Mouse (Mus musculus) lung, embryonic 15.5 days (tissue): ENCODE results near the gene Megf6. TPM values are rescaled to one million over a fixed set of nuclear protein-coding genes. Genes with fewer than 3 reads are reported as not detected.

Source experiments
- ATAC-seq: fragments of 200-750 bp; cut with Nextera tagmentation; 2 replicates; pipeline ENCODE4 v1.8.0; 2017; ENCODE audit warnings: moderate number of reproducible peaks, borderline replicate concordance; ENCODE audit not compliant: low FRiP score, low TSS enrichment; ENCODE audit errors: extremely low read depth
- H3K27ac ChIP-seq: fragments of 300-500 bp; sonication (generic); 2 replicates; pipeline ENCODE4 v1.5.1; 2015; ENCODE audit warnings: moderate library complexity, mild to moderate bottlenecking, inconsistent platforms
- H3K27me3 ChIP-seq: fragments of 300-500 bp; sonication (generic); 2 replicates; pipeline ENCODE4 v1.6.1; 2015; ENCODE audit warnings: inconsistent platforms
- H3K36me3 ChIP-seq: fragments of 300-500 bp; sonication (generic); 2 replicates; pipeline ENCODE4 v1.6.1; 2015; ENCODE audit warnings: inconsistent platforms
- H3K4me1 ChIP-seq: fragments of 300-500 bp; sonication (generic); 2 replicates; pipeline ENCODE4 v1.6.1; 2015; ENCODE audit warnings: inconsistent platforms
- H3K4me2 ChIP-seq: fragments of 300-500 bp; sonication (generic); 2 replicates; pipeline ENCODE4 v1.6.1; 2015; ENCODE audit warnings: inconsistent platforms, mild to moderate bottlenecking, moderate library complexity
- H3K4me3 ChIP-seq: fragments of 300-500 bp; sonication (generic); 2 replicates; pipeline ENCODE4 v1.5.1; 2015; ENCODE audit warnings: mild to moderate bottlenecking, inconsistent platforms
- H3K9ac ChIP-seq: fragments of 300-500 bp; sonication (generic); 2 replicates; pipeline ENCODE4 v1.6.1; 2015; ENCODE audit warnings: inconsistent platforms
- H3K9me3 ChIP-seq: fragments of 300-500 bp; sonication (generic); 2 replicates; pipeline ENCODE4 v1.6.1; 2016; ENCODE audit warnings: inconsistent platforms
- WGBS: fragments of 180-500 bp; shearing (Covaris S2); methylation state at CpG from one replicate; pipeline ENCODE4 v1.1.7; 2015; 5-methylcytosine and 5-hydroxymethylcytosine counted together
- polyA plus RNA-seq: library from polyadenylated mRNA; unstranded; fragments of >200 nt; fragmentation: Nextera tagmentation; extraction: Ambion mirVana; gene quantifications from 2 replicates; pipeline ENCODE4 v1.2.1, GENCODE M21; 2015

Gene Megf6
- polyA plus RNA-seq, 1 experiment from 2014 or later, result 23.3 TPM

DNA sequence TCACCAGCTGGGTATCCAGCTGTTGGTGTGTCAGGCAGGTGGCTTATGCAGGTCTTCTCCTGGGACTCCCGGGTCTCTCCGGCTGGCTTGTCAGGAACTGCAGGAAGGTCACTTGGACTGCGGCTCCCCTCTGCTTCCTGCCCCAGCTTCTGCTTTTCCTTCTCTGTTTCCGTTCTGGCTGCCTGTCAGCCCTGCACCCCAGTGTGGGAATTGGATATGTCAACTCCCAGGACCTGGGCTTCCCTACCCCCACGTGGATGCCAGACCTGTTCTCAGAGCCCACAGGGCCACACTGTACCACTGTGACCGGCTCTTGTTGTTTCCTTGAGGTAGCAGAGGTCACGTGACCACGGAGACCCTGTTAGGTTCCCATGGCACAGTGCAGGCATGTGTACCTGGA lies 18.4 kb downstream of the Megf6 start:
- WGBS, result 64% methylated on average over 8 of the region's 8 CpGs
- H3K9ac ChIP-seq, result no peak overlapping the region
- no peak overlapping the region for H3K4me3 ChIP-seq
- H3K4me1 ChIP-seq, result no peaks in the 10 kb centered on the region
- H3K36me3 ChIP-seq, result no peaks in the 10 kb centered on the region
- H3K4me2 ChIP-seq, result no peak overlapping the region
- no peak overlapping the region for H3K27ac ChIP-seq
- no peaks in the 10 kb centered on the region for H3K9me3 ChIP-seq
- no peak for ATAC-seq
- H3K27me3 ChIP-seq, result no peaks in the 10 kb centered on the region

GRCm38 (mm10) chr4:154197961-154198360 lies 27.4 kb downstream of the Megf6 start:
- Histone ChIP-seq H3K27ac (no peak overlapping the region), H3K4me2 (no peak overlapping the region), H3K4me3 (no peak overlapping the region), H3K36me3 (no peaks in the 10 kb centered on the region), H3K9me3 (no peaks in the 10 kb centered on the region), H3K27me3 (no peaks in the 10 kb centered on the region), H3K9ac (no peak overlapping the region), H3K4me1 (no peaks in the 10 kb centered on the region)
- ATAC-seq, result no peak
- WGBS, result 75% methylated on average over 6 of the region's 6 CpGs

GRCm38 (mm10) chr4:154198377-154198961 lies 27.9 kb downstream of the Megf6 start:
- H3K27me3 ChIP-seq, result no peaks in the 10 kb centered on the region
- peak; percentile 55 for ATAC-seq
- no peak overlapping the region for H3K27ac ChIP-seq
- H3K9ac ChIP-seq, result no peak overlapping the region
- H3K4me3 ChIP-seq, result no peak overlapping the region
- H3K36me3 ChIP-seq, result no peaks in the 10 kb centered on the region
- H3K9me3 ChIP-seq, result no peaks in the 10 kb centered on the region
- H3K4me1 ChIP-seq, result no peaks in the 10 kb centered on the region
- 52% methylated on average over 7 of the region's 7 CpGs for WGBS
- no peak overlapping the region for H3K4me2 ChIP-seq

- H3K27me3 ChIP-seq, result no peaks in the 10 kb centered on the region
- H3K4me3 ChIP-seq, result no peak overlapping the region
- no peaks in the 10 kb centered on the region for H3K9me3 ChIP-seq
- ATAC-seq, result no peak
- no peaks in the 10 kb centered on the region for H3K36me3 ChIP-seq
- H3K9ac ChIP-seq, result no peak overlapping the region
- H3K4me2 ChIP-seq, result no peak overlapping the region
- WGBS, result 76% methylated on average over 5 of the region's 5 CpGs
- no peak overlapping the region for H3K27ac ChIP-seq
- peaks cover 13% of the 10 kb centered on the region; the same call in 1 of the 2 replicates for H3K4me1 ChIP-seq
Measured at GRCm38 (mm10) chr4:154201511-154201910, 31.0 kb downstream of the Megf6 start.

GRCm38 (mm10) chr4:154204532-154204931 lies 34.0 kb downstream of the Megf6 start:
- WGBS, result 71% methylated on average over 7 of the region's 7 CpGs
- Histone ChIP-seq H3K27ac (no peak overlapping the region), H3K4me3 (no peak overlapping the region), H3K4me1 (peaks cover 13% of the 10 kb centered on the region; the same call in 1 of the 2 replicates), H3K9ac (no peak overlapping the region; the same call in 1 of the 2 replicates), H3K4me2 (no peak overlapping the region), H3K27me3 (no peaks in the 10 kb centered on the region), H3K9me3 (no peaks in the 10 kb centered on the region), H3K36me3 (no peaks in the 10 kb centered on the region)
- ATAC-seq, result no peak

- no peaks in the 10 kb centered on the region for H3K36me3 ChIP-seq
- ATAC-seq, result no peak
- WGBS, result 33% methylated on average over 5 of the region's 5 CpGs
- no peak overlapping the region for H3K9ac ChIP-seq
- H3K4me2 ChIP-seq, result no peak overlapping the region
- no peak overlapping the region for H3K4me3 ChIP-seq
- peaks cover 13% of the 10 kb centered on the region; the same call in 1 of the 2 replicates for H3K4me1 ChIP-seq
- no peaks in the 10 kb centered on the region for H3K27me3 ChIP-seq
- H3K27ac ChIP-seq, result no peak overlapping the region
- H3K9me3 ChIP-seq, result no peaks in the 10 kb centered on the region
Measured at GRCm38 (mm10) chr4:154205392-154205791, 34.9 kb downstream of the Megf6 start.

DNA sequence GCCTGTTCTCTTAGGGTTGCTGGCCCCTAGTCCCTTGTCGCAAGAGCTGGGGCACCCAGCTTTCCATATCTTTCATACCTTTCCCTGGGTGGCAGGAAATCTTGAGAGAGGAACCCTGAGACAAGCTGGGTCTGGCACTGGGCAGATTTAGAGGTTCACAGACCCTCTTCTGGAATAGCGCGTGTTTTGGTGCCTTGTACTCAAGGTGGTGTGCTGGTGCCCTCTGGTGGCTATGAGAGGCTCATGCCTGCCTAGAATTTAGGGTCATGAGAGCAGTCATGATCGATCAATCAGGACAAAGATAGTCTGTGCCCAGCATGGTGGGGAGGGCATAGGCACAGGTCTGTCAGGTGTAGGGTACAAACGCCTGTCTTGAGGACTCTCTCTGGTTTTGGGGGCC lies 36.7 kb downstream of the Megf6 start:
- no peaks in the 10 kb centered on the region for H3K36me3 ChIP-seq
- no peak overlapping the region for H3K4me3 ChIP-seq
- no peaks in the 10 kb centered on the region for H3K9me3 ChIP-seq
- WGBS, result 13% methylated on average over 5 of the region's 5 CpGs
- no peak overlapping the region for H3K27ac ChIP-seq
- no peak for ATAC-seq
- peaks cover 13% of the 10 kb centered on the region; the same call in 1 of the 2 replicates for H3K4me1 ChIP-seq
- H3K4me2 ChIP-seq, result no peak overlapping the region
- H3K27me3 ChIP-seq, result no peaks in the 10 kb centered on the region
- H3K9ac ChIP-seq, result no peak overlapping the region

- Histone ChIP-seq H3K27me3 (no peaks in the 10 kb centered on the region), H3K4me3 (no peak overlapping the region), H3K4me2 (no peak overlapping the region), H3K27ac (0 out of 2 replicates have a peak overlapping the region, but pooled peaks have one; percentile 21), H3K9me3 (no peaks in the 10 kb centered on the region), H3K9ac (no peak overlapping the region), H3K4me1 (peaks cover 20% of the 10 kb centered on the region), H3K36me3 (no peaks in the 10 kb centered on the region)
- WGBS, result 64% methylated on average over 6 of the region's 6 CpGs
- no peak for ATAC-seq
Measured at GRCm38 (mm10) chr4:154209054-154209453, 38.5 kb downstream of the Megf6 start.

- no peaks in the 10 kb centered on the region for H3K27me3 ChIP-seq
- no peaks in the 10 kb centered on the region for H3K9me3 ChIP-seq
- no peak overlapping the region for H3K4me3 ChIP-seq
- H3K36me3 ChIP-seq, result no peaks in the 10 kb centered on the region
- no peak overlapping the region for H3K9ac ChIP-seq
- H3K4me2 ChIP-seq, result no peak overlapping the region
- no peak for ATAC-seq
- H3K27ac ChIP-seq, result no peak overlapping the region
- peaks cover 23% of the 10 kb centered on the region for H3K4me1 ChIP-seq
- WGBS, result 17% methylated on average over 3 of the region's 3 CpGs
Measured at GRCm38 (mm10) chr4:154209825-154210224, 39.3 kb downstream of the Megf6 start.

DNA sequence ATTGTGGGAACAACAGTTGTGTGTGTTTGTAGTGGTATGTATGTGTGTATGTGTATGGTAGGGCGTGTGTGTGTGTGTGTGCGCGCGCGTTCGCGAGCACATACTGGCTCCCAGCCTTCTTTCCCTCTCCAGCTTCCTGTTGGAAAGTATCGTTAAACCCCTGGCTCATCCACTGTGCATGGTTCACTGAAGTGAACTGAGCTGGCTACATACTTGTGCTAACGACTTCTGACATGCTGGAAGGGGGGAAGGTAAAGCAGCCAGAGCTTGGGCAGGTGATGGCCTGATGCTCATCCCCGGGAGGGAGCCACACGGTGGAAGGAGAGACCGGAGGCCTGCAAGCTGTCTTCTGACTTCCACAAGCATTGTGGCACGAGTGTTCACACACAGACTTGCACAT lies 40.9 kb downstream of the Megf6 start:
- 67% methylated on average over 13 of the region's 13 CpGs for WGBS

DNA sequence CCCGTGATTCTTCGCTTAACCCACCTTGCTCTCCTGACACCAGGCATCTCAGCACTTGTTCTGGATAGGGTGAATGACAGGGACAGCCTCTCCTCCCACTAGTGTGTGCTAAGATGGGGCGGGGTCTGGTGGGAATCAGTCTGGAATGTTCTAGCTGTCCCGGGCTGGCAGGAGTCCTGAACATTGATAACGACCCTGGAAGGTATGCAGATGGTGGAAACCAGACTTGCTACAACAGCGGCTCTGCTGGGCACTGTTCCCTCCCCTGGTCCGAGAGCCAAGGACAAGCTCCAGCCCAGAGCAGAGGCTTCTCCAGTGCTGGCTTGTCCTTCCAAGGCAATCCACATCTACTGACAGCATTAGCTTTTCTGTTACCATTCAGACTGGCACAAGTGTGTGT lies 43.1 kb downstream of the Megf6 start:
- Histone ChIP-seq H3K36me3 (no peaks in the 10 kb centered on the region), H3K27me3 (no peaks in the 10 kb centered on the region), H3K27ac (no peak overlapping the region; the same call in 1 of the 2 replicates), H3K4me2 (no peak overlapping the region), H3K9me3 (no peaks in the 10 kb centered on the region), H3K4me1 (peaks cover 13% of the 10 kb centered on the region), H3K4me3 (no peak overlapping the region), H3K9ac (no peak overlapping the region)
- peak; percentile 33; the same call in 1 of the 2 replicates for ATAC-seq
- WGBS, result 35% methylated on average over 7 of the region's 7 CpGs

More for the DNA sequence above, 40.9 kb downstream of the Megf6 start:
- H3K36me3 ChIP-seq, result no peaks in the 10 kb centered on the region
- no peak overlapping the region for H3K27ac ChIP-seq
- H3K9me3 ChIP-seq, result no peaks in the 10 kb centered on the region
- no peak overlapping the region for H3K9ac ChIP-seq
- H3K4me2 ChIP-seq, result no peak overlapping the region
- no peak for ATAC-seq
- H3K4me1 ChIP-seq, result peaks cover 13% of the 10 kb centered on the region
- H3K4me3 ChIP-seq, result no peak overlapping the region
- no peaks in the 10 kb centered on the region for H3K27me3 ChIP-seq

DNA sequence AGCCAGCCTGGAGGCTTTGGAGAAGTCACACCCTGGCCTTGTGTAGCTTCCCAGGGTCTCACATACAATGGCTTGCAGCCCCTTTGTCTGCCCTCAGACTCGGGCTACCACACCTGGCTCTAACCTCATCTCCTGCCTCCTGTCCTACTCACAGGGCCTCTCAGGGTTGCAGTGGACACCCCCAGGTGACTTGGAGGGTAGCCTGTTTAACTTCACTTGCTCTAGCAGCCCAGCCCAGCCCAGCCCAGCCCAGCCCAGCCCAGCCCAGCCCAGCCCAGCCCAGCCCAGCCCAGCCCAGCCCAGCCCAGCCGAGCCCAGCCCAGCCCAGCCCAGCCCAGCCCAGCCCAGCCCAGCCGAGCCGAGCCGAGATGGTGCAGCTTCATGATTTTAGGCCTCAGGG lies 43.5 kb downstream of the Megf6 start:
- no peak overlapping the region; the same call in 1 of the 2 replicates for H3K27ac ChIP-seq
- H3K9me3 ChIP-seq, result no peaks in the 10 kb centered on the region
- no peak for ATAC-seq
- H3K27me3 ChIP-seq, result no peaks in the 10 kb centered on the region
- peaks cover 13% of the 10 kb centered on the region for H3K4me1 ChIP-seq
- H3K4me3 ChIP-seq, result no peak overlapping the region
- H3K4me2 ChIP-seq, result no peak overlapping the region
- H3K9ac ChIP-seq, result no peak overlapping the region
- no peaks in the 10 kb centered on the region for H3K36me3 ChIP-seq
- WGBS, result 10% methylated on average over 5 of the region's 5 CpGs
